Mouse (Mus musculus) central nervous system, embryonic 18 days (tissue): Measurements from ENCODE around the gene Gm49398. TPM values are rescaled to one million over a fixed set of nuclear protein-coding genes. Genes with fewer than 3 reads are reported as not detected.

Source experiments
- polyA plus RNA-seq: library from polyadenylated mRNA; depleted of rRNA; stranded (reverse); fragments of >200 nt; gene quantifications from 2 replicates; pipeline ENCODE4 v1.2.3, GENCODE M21; 2012; rRNA removed

Gm49398 gene
- polyA plus RNA-seq, result not detected in 2 replicates

GRCm38 (mm10) chr13:61288739-61289138 is at the start of gene Gm49398:
Gene Gm49398, minus strand, starts transcription at chr13:61288839.

DNA sequence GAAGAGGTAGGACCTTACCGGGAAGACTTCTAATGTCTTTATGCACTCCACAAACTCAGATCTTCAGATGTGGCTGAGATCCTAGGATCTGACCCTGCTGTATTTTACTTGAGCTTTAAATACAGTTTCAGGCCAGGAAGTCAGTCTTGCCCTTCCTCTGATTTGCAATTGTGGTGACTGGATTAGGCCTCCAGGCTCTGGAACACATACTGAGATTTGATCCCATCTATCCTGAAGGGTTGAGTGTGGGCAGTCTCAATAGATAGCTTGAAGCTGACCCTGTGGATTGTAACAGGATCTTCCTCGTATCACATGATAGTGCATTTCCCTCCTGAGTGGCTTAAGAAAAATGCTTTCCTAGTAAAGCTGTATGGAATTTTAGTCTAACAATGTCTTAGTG is 33.4 kb downstream of the Gm49398 start, which contains the start of gene Cts8:
TSS of gene Cts8 (minus strand) at position 101 of the 400 bp plus-strand sequence.

GRCm38 (mm10) chr13:61203310-61203709 is 85.3 kb downstream of the Gm49398 start, which contains the start of gene Cts6:
Gene Cts6, minus strand, starts transcription at chr13:61203410.

Other genes starting within 250 kb of the Gm49398 start
- not detected in 2 replicates for gene Ctsq, start 248.2 kb downstream of the Gm49398 start, polyA plus RNA-seq
- gene Ctsr, start 124.6 kb downstream of the Gm49398 start, polyA plus RNA-seq, result not detected in 2 replicates
- gene Cts6, start 85.4 kb downstream of the Gm49398 start, polyA plus RNA-seq, result not detected in 2 replicates
- gene Cts8, start 33.5 kb downstream of the Gm49398 start, polyA plus RNA-seq, result not detected in 2 replicates
- gene Cts7, start 69.4 kb upstream of the Gm49398 start, polyA plus RNA-seq, result not detected in 2 replicates